Mouse (Mus musculus) erythroblast, embryonic 14.5 days (primary cell): ENCODE results near the gene Atoh7.

Source experiments
- GATA1 ChIP-seq: IDR thresholded peaks from 2 replicates; pipeline ENCODE4 v1.6.1; 2012; ENCODE audit warnings: low read length, inconsistent platforms, mixed read lengths
- TAL1 ChIP-seq: IDR thresholded peaks from 3 replicates; pipeline ENCODE4 v1.6.1; 2012; ENCODE audit warnings: low read length, inconsistent platforms, mixed read lengths

DNA sequence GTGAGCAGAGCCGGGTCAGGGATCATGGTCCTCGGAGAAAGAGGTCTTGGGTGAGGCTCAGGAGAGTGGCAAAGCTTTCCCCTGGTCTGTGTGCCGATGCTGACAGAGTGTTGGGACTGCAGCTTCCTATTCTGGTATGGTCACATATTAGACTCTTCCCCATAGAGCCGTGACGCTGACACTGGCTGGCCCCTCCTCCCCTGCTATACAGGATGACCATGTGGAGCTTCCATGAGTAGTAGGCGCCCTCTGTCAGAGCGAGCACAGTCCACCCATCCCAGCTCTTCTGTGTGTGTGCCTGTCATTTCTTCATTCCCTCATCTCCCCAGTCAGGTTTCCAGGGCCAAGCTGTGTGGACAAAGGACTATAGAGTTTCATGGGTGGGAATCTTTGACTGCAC lies 36.1 kb upstream of the Atoh7 start:
- TF ChIP-seq TAL1, result no peak
- TF ChIP-seq GATA1, result no peak
